Mouse (Mus musculus) embryo, embryonic 11 days (tissue): Measurements from ENCODE around the gene Ggcx.
A peak's percentile ranks its signal among the peaks of the same experiment; 100 is the strongest.
"Not testable (repeated sequence)": the region's sequence is repeated elsewhere in the genome, so short reads cannot be mapped to it uniquely, and the experiment has no call there.

Experiments used
- DNase-seq: peaks from one replicate; pipeline ENCODE4 v3.0.0-alpha.2; 2015

The Ggcx gene

DNA sequence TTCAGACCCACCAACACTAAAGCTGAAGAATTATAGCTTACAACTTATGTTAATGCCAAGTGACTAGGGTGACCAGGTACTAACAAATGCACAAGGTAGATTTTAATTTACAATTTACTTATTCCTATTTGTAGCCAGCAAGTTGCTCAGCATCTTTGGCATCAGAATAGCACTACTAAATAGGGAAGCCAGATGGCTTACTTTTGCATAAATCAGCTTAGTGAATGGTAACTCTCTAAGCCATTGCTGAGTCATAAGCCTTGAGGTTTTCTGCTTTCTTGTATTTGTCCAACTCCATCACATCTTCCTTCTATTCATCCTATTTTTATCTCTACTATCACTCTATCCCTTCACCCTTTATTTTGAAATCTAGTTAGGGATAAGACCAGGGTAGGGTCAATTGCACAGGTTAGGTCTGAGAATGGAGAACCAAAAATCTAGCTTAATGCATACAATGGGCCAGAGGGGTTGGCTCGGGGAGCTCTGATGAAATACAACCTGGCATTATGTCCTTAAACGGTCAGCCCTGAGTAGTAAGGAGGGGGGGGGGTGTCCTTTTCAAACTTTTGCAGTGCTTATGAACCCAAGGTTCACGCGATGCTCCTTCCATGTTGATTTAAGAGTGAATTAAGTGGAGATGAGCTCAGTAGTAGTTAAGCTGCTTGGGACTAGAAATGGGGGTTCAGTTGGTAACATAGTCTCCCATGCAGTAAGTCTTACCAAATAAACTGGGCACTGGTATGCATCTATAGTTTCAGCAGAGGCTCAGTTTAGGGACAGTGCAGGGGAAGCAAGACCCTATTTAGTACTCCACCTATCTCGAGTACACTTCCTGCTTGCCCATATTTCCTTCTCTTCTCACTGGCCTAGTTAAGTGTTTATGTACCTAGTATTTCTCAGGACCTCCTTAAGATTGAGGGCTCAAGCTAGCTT lies 17.1 kb downstream of the Ggcx start:
- DNase-seq = no peak

DNA sequence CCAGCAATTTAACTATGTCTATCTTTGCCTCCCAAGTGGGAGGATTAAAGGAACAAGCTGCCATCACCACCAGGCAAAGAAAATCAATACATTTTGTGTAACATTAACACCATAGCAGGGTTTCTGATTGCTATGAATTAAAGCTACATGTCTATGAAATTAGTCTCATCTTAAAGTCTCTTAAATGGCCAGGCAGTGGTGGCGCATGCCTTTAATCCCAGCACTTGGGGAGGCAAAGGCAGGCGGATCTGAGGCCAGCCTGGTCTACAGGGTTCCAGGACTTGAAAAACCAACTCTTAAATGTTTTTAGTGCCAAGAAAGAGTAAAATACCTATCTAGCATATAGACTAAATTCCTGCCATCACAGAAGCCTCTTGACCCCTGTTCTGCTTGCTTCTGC lies 18.0 kb downstream of the Ggcx start:
- no peak for DNase-seq

DNA sequence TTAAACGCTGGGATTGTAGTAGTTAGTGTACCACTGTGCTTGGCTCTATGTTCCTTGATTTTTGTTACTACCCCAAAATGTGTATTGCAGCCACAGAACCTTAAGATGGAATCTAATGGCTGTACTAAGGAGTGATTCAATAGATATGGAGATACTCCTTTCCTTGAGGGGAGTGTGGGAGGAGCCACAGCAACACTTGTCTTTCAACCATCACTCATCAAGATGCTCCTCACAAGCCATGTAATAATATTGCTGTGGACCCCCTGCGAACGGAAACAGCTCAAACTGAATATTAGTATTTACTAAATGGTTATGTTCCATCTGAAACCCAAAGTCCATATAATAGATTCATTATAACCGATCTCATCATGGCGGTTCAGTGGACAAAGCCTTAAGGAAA lies 24.1 kb downstream of the Ggcx start:
- DNase-seq = no peak

DNA sequence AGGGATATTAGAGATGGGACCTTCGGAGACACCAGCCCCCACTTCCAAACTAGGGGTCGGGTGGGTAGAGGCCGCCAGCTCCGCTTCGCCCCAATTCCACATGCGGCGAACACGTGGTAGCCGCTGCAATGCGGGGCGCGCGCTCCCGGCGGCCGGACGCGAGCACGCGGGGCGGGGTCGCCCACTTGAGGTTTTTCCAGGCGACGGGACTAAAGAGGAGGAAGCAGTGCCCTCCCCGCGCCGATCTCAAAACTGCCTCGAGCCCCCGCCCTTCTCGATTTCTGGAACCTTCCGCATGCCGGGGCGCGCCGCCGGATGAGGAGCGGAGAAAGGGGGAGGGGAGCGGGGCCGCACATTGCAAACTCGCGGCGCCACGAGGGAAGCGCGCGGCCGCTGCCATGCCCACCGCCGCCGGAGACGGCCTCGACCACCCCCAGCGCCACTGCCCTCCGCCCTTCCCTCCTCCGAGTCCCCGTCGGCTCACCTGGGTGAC lies 24.8 kb downstream of the Ggcx start:
- peak; percentile 88 for DNase-seq

DNA sequence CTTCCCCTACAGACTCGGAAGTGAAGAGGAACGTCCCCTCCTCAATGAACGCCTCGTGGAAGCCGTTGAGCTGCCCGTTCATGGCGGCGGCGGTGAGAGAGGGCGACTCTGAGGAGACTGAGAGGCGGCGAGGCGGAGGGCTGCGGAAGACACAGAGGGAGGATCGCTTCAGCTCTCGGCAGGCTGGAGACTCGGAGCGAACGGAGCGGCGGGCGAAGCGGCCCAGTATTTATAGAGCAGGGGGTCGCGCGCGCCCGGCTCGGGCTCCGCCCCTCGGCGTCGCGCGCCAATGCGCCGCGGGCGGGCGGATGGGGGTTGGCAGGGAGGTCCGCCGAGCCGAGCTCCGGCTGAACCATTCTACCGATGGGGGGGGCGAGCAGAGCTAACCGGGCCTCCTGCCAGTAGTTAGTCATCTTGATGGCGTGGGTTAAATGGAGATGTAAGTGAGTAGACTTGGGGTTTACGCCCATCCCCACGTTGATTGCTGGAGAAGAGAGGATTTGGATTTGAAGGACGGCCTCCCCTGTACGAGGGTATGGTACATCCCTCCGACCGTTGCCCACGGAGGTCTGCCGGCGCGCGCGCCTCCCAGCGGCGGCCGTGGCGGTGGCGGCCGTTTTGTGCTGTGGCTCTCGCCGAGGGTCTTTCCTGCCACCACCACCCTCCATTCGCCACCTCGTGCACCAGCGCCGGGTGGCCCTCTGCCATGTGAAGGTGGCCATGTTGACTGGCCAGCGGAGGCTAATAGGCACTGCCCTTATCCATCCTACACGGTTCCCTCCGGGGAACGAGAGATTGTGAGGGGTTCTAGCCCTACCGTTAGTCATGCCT lies 25.5 kb downstream of the Ggcx start, which contains the start of gene Mat2a:
Gene Mat2a (minus strand): TSS at position 204 of the 831 bp plus-strand sequence.
- DNase-seq = peak; percentile 95

DNA sequence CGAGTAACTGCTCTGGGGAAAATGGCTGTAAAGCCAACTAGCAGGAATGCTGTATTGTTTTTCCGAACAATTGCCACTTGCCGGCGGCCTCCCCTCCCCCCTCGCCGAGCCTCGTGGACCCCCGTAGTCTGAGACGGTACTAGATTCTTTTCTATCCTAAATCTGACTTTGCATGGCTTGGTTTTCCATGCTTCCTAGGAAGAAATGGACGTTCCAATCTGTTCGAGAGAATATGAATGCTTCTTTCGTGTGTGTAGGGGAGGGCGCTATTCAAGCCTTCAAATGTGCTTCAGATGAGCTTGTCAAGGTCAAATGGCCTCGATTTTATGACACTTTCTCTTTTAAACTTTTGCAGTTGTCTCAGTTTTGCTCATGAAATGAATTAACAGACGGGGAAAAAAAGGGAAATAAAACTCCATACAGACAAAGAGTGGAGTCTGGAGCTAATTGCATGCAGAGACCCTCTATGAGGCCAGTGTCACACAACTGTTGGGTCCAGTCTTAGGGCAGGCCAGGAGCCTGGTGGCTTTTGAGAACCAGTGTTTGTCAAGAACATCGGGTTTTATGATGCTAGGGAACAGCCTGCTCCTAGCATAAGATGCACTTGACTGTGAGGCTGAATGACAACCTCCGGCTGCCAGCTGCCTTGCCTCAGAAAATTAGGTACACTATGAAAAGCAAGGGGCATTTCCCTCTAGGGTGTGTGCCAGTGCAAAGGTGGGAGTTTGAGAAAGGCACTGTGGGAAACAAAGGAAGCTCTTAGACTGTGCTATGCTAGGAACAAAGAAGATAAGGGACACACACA lies 26.3 kb downstream of the Ggcx start:
- peak; percentile 47 for DNase-seq

DNA sequence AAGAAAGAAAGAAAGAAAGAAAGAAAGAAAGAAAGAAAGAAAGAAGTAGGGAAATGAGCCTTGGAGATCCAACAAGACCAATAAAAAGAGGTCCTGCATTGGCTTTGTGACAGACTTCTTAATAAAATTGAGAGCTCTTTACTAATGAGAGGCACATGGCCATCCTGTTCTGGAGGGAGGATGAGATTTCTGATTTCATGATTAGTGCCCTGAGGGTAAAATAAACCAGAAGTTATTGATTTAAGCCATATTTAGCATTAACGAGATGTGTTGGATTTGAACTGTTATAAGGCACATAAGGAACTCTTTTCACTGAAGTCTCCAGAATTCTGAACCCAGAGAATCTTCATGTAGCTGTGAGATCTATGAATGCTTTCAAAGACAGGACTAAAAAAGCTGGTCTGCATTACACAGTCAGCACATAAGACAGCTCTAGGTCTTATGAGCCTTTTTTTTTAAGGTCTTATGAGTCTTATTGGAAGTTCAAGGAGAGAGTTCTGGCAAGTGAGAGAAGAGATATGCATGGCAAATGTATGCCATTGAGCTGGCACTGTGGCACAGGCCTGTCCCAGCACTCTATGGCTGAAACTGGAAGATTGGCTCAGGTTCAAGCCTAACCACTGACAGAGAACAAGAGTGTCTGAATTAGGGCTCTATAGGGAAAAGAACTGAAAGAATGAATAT lies 29.0 kb downstream of the Ggcx start:
- no peak for DNase-seq

DNA sequence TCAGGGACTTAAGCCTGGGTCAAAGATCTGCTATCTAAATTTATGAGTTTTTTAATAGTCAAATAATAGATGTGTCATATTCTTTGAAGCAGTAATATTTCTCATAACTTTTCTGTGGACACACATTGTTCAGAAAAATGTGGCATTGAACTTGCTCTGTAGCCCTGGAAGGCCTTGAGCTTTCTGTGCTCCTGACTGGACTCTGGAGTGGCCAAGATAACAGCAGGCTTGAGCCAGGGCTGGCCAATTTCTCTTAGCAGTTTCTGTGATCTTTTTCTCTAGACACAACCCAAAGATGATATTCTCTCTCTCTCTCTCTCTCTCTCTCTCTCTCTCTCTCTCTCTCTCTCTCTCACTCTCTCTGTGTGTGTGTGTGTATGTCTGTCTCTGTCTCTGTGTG lies 30.9 kb downstream of the Ggcx start:
- DNase-seq = no peak

DNA sequence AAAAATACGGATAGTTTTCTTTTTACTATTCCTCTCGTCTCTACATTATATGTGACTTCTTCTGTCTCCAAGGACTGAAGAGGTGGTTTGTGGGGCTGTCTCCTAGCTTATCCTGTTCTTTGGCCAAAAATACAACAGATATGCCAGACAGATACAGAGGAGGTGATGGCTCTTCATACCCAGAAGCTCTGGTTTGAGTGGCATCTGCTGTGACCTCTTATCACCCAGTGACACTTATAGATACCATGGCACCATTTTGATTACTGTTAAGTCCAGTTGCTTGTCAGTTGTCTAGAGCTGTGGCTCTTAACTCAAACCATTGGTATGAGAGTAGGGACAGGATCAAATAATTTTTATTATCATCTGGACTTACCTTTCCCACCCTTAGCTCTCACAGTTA lies 33.4 kb downstream of the Ggcx start:
- no peak for DNase-seq

DNA sequence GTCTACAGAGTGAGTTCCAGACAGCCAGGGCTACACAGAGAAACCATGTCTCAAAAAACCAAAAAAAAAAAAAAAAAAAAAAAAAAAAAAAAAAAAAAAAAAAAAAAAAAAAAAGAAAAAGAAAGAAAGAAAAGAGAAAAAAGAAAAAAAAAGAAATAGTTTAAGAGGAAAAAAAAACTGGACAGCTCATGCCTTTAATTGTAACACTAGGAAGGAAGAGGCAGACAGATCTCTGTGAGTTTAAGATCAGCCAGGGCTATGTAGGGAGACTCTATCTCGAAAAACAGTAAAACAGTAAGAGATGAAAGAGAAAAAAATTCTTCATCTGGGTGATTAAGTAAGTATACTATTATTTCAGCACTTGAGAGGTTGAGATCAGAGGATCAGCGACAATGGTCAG lies 37.7 kb downstream of the Ggcx start:
- not testable (repeated sequence) for DNase-seq

DNA sequence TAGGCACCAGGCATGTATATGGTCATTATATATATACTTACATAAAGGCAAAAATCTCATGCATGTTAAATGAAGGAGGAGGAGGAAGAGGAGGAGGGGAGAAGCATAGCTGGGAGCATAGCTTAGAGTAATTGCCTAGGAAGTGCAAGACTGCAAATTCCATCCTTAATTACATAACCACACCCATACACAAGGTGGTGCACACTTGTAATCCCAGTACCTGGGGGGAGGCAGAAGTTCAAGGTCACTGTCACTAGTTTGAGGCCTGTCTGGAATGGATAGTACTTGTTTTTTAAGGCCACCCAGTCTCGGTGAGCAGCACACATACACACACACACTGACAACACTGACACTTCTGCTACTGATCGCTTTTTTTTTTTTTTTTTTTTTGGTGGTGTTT lies 38.2 kb downstream of the Ggcx start:
- no peak for DNase-seq

DNA sequence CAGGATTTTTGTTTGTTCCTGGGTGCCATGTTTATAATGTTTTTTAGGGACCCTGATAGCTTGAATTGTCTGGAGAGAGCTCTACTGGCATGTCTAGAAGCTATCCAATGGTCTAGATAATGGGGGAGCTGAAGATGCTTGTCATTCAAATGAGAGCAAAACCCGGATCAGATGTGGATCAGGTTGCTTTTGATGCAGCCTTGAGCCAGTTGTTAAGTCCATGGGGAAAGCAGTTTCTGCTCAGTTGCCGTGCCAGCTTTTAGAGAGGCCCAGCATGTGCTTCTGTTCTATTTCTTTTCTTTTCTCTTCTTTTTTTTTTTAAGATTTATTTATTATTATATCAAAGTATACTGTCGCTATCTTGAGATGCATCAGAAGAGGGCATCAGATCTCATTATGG lies 39.5 kb downstream of the Ggcx start:
- DNase-seq = no peak

DNA sequence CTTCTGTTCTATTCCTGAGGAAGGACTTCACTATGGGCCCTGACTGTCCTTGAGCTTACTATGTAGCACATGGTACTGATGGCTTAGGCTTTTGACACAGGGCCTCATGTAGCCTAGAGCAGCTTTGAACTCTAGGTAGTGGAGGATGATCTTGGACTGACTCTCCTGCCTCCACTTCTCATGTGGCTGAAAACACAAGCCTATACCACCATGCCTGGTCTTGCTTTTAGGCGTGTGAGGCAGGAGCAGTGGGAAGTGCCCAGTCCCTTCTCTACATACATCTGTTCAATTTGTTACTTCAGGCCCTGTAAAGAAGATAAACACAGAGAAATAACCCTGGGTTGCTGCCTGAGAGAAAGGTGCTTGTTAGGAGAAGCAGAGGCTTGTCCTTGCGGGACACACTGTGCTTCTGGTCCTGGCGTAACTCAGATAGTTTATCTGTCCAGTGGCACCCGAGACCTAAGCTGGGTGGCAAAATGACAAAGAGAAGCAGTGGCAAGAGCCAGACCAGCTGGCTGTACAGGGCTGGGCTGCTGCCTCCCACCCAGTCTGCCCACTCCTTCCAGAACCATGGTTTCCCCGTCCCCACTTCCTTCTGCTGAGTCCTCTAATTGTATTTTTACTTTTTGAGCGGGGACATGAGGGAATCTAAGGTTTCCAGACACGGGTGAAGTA lies 40.1 kb downstream of the Ggcx start:
- DNase-seq = no peak

DNA sequence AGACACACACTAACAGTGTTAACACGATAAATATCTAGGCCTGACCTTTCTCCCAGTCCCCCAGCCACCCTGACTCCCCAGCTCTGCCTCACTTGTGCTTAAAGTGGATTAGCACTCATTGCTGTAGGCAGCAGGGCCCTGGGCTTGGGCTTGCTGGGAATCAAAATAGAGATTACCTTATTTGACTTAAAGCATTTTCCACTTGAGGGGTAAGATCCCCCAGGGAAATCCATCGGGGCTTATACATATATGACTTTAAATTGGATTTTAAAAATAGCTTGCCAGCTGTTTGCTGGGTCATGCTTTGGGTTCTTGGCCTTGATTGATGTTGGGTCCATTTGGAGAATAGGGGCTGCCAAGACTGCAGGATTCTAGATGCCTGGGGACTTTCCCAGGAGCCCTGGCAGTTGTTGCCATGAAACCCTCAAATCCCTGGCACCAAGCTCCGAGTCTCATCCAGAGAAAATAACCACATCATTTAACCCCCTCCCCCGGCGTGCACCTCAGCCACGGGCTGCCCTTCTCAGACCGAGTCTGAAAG lies 40.8 kb downstream of the Ggcx start:
- DNase-seq = no peak

DNA sequence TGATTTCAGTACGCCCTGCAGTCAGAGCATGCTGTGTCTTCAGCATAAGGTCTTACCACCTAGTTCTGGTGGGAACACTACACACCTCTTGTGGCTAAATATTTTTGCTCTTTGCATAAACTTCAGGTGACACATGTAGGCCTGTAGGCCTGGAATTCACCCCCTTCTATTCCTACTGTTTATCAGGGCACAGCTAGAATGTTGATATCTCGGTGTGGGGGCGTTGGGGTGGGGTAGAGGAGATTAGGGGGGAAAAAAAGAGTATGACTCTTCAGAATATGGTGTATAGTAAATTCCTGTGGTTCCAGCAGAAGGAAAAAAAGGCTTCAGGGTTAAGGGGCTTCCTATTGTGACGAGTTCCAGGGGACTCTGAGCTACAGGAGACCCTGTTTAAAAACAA lies 42.5 kb downstream of the Ggcx start:
- no peak for DNase-seq

DNA sequence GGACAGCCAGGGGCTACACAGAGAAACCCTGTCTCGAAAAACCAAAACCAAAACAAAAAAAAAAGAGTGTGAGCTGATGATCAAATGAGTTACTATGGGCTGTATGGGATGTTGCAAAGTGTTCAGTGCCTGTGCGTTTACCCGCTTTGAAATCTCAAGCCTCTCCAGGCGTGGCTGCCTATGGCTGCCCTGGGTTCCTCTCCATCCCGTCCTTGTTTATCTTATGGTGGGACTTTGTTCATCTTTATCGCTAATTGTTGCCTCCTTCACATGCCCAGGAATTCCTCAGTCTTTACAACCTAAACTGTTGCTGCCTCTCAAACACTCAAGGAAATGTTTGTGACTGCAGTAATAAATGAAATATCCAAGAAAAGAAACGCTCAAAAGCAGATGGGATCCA lies 44.3 kb downstream of the Ggcx start:
- DNase-seq = no peak

DNA sequence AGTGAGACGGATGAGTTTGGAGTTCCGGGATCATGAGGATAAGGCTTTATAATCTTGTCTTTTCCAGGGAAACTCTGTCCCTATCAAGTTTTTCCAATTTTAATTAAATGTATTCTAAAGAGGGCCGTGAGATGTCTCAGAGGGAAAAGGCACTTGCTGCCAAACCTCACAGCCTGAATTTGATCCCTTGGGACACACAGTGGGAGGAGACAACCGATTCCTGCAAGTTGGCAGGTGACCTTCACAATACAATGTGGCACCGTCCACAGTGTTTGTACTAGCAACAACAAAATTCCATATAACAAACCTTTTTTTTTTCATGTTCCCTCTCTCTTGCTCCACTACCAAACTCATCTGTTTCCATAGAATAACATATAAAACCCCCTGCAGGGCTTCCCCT lies 44.8 kb downstream of the Ggcx start:
- DNase-seq = no peak

DNA sequence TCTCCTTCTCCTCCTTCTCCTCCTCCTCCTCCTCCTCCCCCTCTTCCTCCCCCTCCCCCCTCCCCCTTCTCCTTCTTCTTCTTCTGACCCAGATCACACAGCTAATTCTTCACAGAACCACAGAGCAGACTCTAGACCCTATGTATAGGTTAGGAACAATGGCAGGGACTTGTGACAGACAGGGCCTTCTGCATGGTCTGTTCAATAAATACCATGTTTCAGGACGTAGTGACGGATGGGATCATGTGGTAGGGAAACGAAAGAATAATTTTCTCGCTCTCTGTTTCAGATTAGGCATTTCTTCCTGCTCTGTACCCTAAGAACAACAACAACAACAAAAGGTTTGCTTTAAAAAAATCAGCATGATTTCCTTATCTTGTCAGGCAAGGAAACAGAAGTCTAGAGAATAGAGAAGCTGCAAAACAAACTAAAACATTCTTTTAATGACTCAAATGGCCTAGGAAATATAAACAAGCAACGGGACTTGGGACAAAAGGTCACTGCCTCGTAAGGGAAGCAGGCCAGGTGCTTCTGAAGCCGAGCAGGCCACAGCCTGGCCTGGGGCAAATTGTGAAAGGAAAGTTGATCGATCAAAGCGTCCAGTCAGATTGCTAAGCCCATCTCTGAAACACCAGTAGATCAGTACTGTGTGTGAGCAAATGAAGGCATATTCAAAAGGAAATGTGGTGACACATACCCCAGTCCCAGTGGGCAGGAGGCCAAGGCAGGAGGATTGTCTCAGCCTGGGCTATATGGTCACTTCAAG lies 46.1 kb downstream of the Ggcx start:
- no peak for DNase-seq

DNA sequence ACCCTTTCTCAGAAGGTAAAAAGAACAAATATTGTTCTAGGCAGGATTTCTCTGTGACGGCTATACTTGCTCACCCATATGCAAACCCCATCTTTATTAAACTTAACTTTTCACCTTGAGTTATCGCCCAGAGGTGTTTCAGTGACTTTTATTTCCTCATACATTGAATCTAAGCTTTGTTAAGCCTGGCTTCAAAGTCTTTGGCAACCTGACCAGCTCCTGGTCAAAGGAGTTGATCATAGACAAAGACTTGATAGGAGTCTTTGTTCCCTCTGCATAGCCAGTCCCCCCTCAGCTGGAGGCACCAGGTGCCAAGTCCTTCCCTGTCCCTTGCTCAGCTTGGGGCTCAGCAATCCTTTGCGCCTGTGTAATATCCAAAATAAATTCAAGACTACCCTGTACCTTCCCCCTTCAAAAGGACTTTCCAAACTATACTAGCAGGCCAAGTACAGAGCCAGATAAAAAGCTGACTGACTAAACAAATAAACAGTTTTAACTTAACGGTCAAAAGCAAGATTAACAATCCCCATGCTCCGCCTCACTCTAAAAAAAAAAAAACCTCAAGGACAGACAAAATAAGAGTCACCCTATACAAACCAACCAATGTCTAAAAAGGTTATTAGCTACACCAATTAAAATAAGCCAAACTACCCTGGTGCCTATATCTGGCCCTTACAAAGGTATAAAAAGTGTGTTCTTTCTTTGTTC lies 48.6 kb downstream of the Ggcx start:
- not testable (repeated sequence) for DNase-seq
